Mouse (Mus musculus) midbrain, postnatal 0 days (tissue): ENCODE data around the gene Nod2. TPM values are rescaled to one million over a fixed set of nuclear protein-coding genes. Genes with fewer than 3 reads are reported as not detected.

Source experiments
- ATAC-seq: fragments of 200-750 bp; cut with Nextera tagmentation; 2 replicates; pipeline ENCODE4 v1.8.0; 2017; ENCODE audit warnings: moderate number of reproducible peaks, mild to moderate bottlenecking, moderate TSS enrichment, moderate library complexity; ENCODE audit not compliant: low FRiP score
- DNase-seq: peaks from one replicate; pipeline ENCODE4 v3.0.0-alpha.2; 2015; ENCODE audit warnings: low spot score
- H3K27ac ChIP-seq: fragments of 300-500 bp; sonication (generic); 2 replicates; pipeline ENCODE4 v1.5.1; 2014; ENCODE audit warnings: low read depth, mild to moderate bottlenecking, low read length, mixed read lengths
- H3K27me3 ChIP-seq: fragments of 300-500 bp; sonication (generic); 2 replicates; pipeline ENCODE4 v1.6.1; 2014; ENCODE audit warnings: low read length, control low read depth, mixed read lengths; ENCODE audit not compliant: insufficient read depth
- H3K36me3 ChIP-seq: fragments of 300-500 bp; sonication (generic); 2 replicates; pipeline ENCODE4 v1.6.1; 2014; ENCODE audit warnings: low read length, control low read depth, mixed read lengths; ENCODE audit not compliant: insufficient read depth
- H3K4me1 ChIP-seq: fragments of 300-500 bp; sonication (generic); 2 replicates; pipeline ENCODE4 v1.6.1; 2014; ENCODE audit warnings: mild to moderate bottlenecking, control low read depth, antibody characterized with exemption, low read length, mixed read lengths; ENCODE audit not compliant: insufficient read depth
- H3K4me2 ChIP-seq: fragments of 300-500 bp; sonication (generic); 2 replicates; pipeline ENCODE4 v1.6.1; 2014; ENCODE audit warnings: low read depth, mild to moderate bottlenecking, low read length, mixed read lengths; ENCODE audit not compliant: poor library complexity, severe bottlenecking
- H3K4me3 ChIP-seq: fragments of 300-500 bp; sonication (generic); 2 replicates; pipeline ENCODE4 v1.5.1; 2014; ENCODE audit warnings: low read depth, mild to moderate bottlenecking, low read length, moderate library complexity
- H3K9ac ChIP-seq: fragments of 300-500 bp; sonication (generic); replicated peaks from 2 replicates; pipeline ENCODE4 v1.6.1; 2014; ENCODE audit warnings: mild to moderate bottlenecking, low read length, moderate library complexity, mixed read lengths; ENCODE audit not compliant: poor library complexity, severe bottlenecking
- H3K9me3 ChIP-seq: fragments of 300-500 bp; sonication (generic); 2 replicates; pipeline ENCODE4 v1.6.1; 2016; ENCODE audit warnings: low read length, control low read depth
- CTCF ChIP-seq: IDR thresholded peaks from 2 replicates; pipeline ENCODE4 v1.5.1; 2016; ENCODE audit warnings: antibody characterized with exemption, mild to moderate bottlenecking
- WGBS: fragments of 180-500 bp; shearing (Covaris S2); extraction: QIAGEN DNeasy Blood & Tissue Kit; methylation state at CpG from one replicate; pipeline ENCODE4 v1.1.7; 2014; 5-methylcytosine and 5-hydroxymethylcytosine counted together
- polyA plus RNA-seq: library from polyadenylated mRNA; unstranded; fragments of >200 nt; fragmentation: Nextera tagmentation; extraction: Ambion mirVana; gene quantifications from 2 replicates; pipeline ENCODE4 v1.2.1, GENCODE M21; 2015
- total RNA-seq: library from RNA; depleted of rRNA; stranded (reverse); fragments of >200 nt; gene quantifications from 2 replicates; pipeline ENCODE4 v1.2.3, GENCODE M21; 2014

Nod2 gene
- total and polyA plus RNA-seq, 2 experiments from 2014 or later: 0.17 to 0.88 TPM

GRCm38 (mm10) chr8:88605361-88606040 is 41.6 kb upstream of the Nod2 start:
- no peak overlapping the region for H3K4me2 ChIP-seq
- no peak for TF ChIP-seq CTCF
- ATAC-seq (no peak), DNase-seq (no peak)
- H3K27me3 ChIP-seq: no peaks in the 10 kb centered on the region
- no peak overlapping the region for H3K9ac ChIP-seq
- no peaks in the 10 kb centered on the region for H3K9me3 ChIP-seq
- H3K27ac ChIP-seq: no peak overlapping the region
- WGBS: 30% methylated on average over 13 of the region's 13 CpGs
- H3K36me3 ChIP-seq: no peaks in the 10 kb centered on the region
- peaks cover 8% of the 10 kb centered on the region for H3K4me1 ChIP-seq
- H3K4me3 ChIP-seq: no peak overlapping the region

GRCm38 (mm10) chr8:88609036-88609435 is 38.1 kb upstream of the Nod2 start:
- no peak for ATAC-seq
- Histone ChIP-seq H3K4me2 (no peak overlapping the region), H3K27me3 (no peaks in the 10 kb centered on the region), H3K4me1 (peaks cover 6% of the 10 kb centered on the region), H3K36me3 (no peaks in the 10 kb centered on the region), H3K9ac (no peak overlapping the region), H3K27ac (no peak overlapping the region), H3K4me3 (no peak overlapping the region), H3K9me3 (no peaks in the 10 kb centered on the region)
- 78% methylated on average over 8 of the region's 8 CpGs for WGBS
- DNase-seq: no peak
- TF ChIP-seq CTCF: no peak

- Histone ChIP-seq H3K27me3 (no peaks in the 10 kb centered on the region), H3K4me1 (no peaks in the 10 kb centered on the region; the same call in 1 of the 2 replicates), H3K9me3 (no peaks in the 10 kb centered on the region), H3K27ac (no peak overlapping the region), H3K9ac (no peak overlapping the region), H3K4me2 (no peak overlapping the region), H3K4me3 (no peak overlapping the region), H3K36me3 (no peaks in the 10 kb centered on the region)
- no peak for ATAC-seq
- no peak for DNase-seq
- TF ChIP-seq CTCF: no peak
- 73% methylated on average over 6 of the region's 6 CpGs for WGBS
These were observed 36.8 kb upstream of the Nod2 start for GRCm38 (mm10) chr8:88610271-88610670.

- TF ChIP-seq CTCF: no peak
- no peaks in the 10 kb centered on the region for H3K4me1 ChIP-seq
- ATAC-seq (no peak), DNase-seq (peak; percentile 47)
- no peak overlapping the region for H3K4me2 ChIP-seq
- no peaks in the 10 kb centered on the region for H3K27me3 ChIP-seq
- no peak overlapping the region for H3K4me3 ChIP-seq
- 44% methylated on average over 5 of the region's 5 CpGs for WGBS
- no peaks in the 10 kb centered on the region for H3K36me3 ChIP-seq
- H3K27ac ChIP-seq: no peak overlapping the region
- no peak overlapping the region for H3K9ac ChIP-seq
- no peaks in the 10 kb centered on the region for H3K9me3 ChIP-seq
These were observed 32.1 kb upstream of the Nod2 start for GRCm38 (mm10) chr8:88614981-88615380.

- Histone ChIP-seq H3K9me3 (no peaks in the 10 kb centered on the region), H3K4me1 (no peaks in the 10 kb centered on the region), H3K27me3 (no peaks in the 10 kb centered on the region), H3K4me3 (no peak overlapping the region), H3K36me3 (no peaks in the 10 kb centered on the region), H3K27ac (no peak overlapping the region), H3K4me2 (no peak overlapping the region), H3K9ac (no peak overlapping the region)
- WGBS: 89% methylated on average over 5 of the region's 5 CpGs
- ATAC-seq: no peak
- DNase-seq: no peak
- TF ChIP-seq CTCF: no peak
These were observed 28.5 kb upstream of the Nod2 start for GRCm38 (mm10) chr8:88618612-88619011.

GRCm38 (mm10) chr8:88619513-88619912 is 27.6 kb upstream of the Nod2 start:
- no peak for DNase-seq
- 76% methylated on average over 3 of the region's 3 CpGs for WGBS
- no peak overlapping the region for H3K9ac ChIP-seq
- no peak overlapping the region for H3K4me3 ChIP-seq
- H3K4me2 ChIP-seq: no peak overlapping the region
- ATAC-seq: no peak
- TF ChIP-seq CTCF: peak; percentile 58
- H3K9me3 ChIP-seq: no peaks in the 10 kb centered on the region
- H3K36me3 ChIP-seq: no peaks in the 10 kb centered on the region
- H3K4me1 ChIP-seq: no peaks in the 10 kb centered on the region
- no peak overlapping the region for H3K27ac ChIP-seq
- H3K27me3 ChIP-seq: no peaks in the 10 kb centered on the region
